ENCODE assay signal across 18 mouse cellular contexts in genomic region chr11:109260561-109260960, GRCm38 (mm10).
"Had no signal": no experiment of that assay in that cellular context is flagged by ENCODE, and none has a peak within 500 bp of the region (broad histone marks: within the 10 kb centered on the region; RNA-seq: fewer than 3 reads in every experiment).

No protein-coding gene starts in this region.

- H3K27me3 ChIP-seq: liver, embryonic 13.5 days; midbrain, embryonic 13.5 days; neural tube, embryonic 12.5 days had no signal

- ATAC-seq: midbrain, embryonic 13.5 days had no signal

- H3K27ac ChIP-seq: kidney, postnatal 0 days; left cerebral cortex, adult 2 months; liver, embryonic 13.5 days; midbrain, embryonic 13.5 days; neural tube, embryonic 12.5 days; stomach, postnatal 0 days had no signal

- DNase-seq: kidney, adult 2 months; kidney, postnatal 25 days; layer of hippocampus, postnatal 36 days; liver, embryonic 13.5 days; lung, adult 2 months; lung, postnatal 14 days; lung, postnatal 4 days; retina, postnatal 1 day; right cerebral cortex, postnatal 25 days; spleen, adult 18-20 months; thymus, adult 2 months; thymus, postnatal 14 days; thymus, postnatal 4 days had no signal

- H3K9ac ChIP-seq: liver, embryonic 13.5 days; midbrain, embryonic 13.5 days; neural tube, embryonic 12.5 days had no signal

- H3K4me1 ChIP-seq: liver, embryonic 13.5 days; midbrain, embryonic 13.5 days; neural tube, embryonic 12.5 days had no signal

- H3K4me3 ChIP-seq: left cerebral cortex, adult 2 months; liver, embryonic 13.5 days; midbrain, embryonic 13.5 days; neural tube, embryonic 12.5 days had no signal

- H3K4me2 ChIP-seq: liver, embryonic 13.5 days; midbrain, embryonic 13.5 days; neural tube, embryonic 12.5 days had no signal

- H3K36me3 ChIP-seq: liver, embryonic 13.5 days; neural tube, embryonic 12.5 days had no signal

- H3K9me3 ChIP-seq: midbrain, embryonic 13.5 days; neural tube, embryonic 12.5 days had no signal
